Mouse (Mus musculus) forebrain, embryonic 15.5 days (tissue): Measurements from ENCODE around the gene Pou2f1. TPM values are rescaled to one million over a fixed set of nuclear protein-coding genes. Genes with fewer than 3 reads are reported as not detected.

Experiments
- ATAC-seq: fragments of 200-750 bp; cut with Nextera tagmentation; replicated peaks from 2 replicates; pipeline ENCODE4 v1.8.0; 2017; ENCODE audit warnings: mild to moderate bottlenecking, moderate TSS enrichment, moderate library complexity
- H3K27ac ChIP-seq: fragments of 300-500 bp; sonication (generic); replicated peaks from 2 replicates; pipeline ENCODE4 v1.5.1; 2015; ENCODE audit warnings: mild to moderate bottlenecking, inconsistent platforms
- H3K27me3 ChIP-seq: fragments of 300-500 bp; sonication (generic); 2 replicates; pipeline ENCODE4 v1.6.1; 2015; ENCODE audit warnings: inconsistent platforms
- H3K36me3 ChIP-seq: fragments of 300-500 bp; sonication (generic); 2 replicates; pipeline ENCODE4 v1.6.1; 2015; ENCODE audit warnings: mild to moderate bottlenecking, inconsistent platforms
- H3K4me1 ChIP-seq: fragments of 300-500 bp; sonication (generic); 2 replicates; pipeline ENCODE4 v1.6.1; 2015; ENCODE audit warnings: inconsistent platforms
- H3K4me2 ChIP-seq: fragments of 300-500 bp; sonication (generic); replicated peaks from 2 replicates; pipeline ENCODE4 v1.6.1; 2015; ENCODE audit warnings: mild to moderate bottlenecking, inconsistent platforms
- H3K4me3 ChIP-seq: fragments of 300-500 bp; sonication (generic); 2 replicates; pipeline ENCODE4 v1.5.1; 2015; ENCODE audit warnings: mild to moderate bottlenecking, inconsistent platforms
- H3K9ac ChIP-seq: fragments of 300-500 bp; sonication (generic); replicated peaks from 2 replicates; pipeline ENCODE4 v1.6.1; 2015; ENCODE audit warnings: mild to moderate bottlenecking, inconsistent platforms
- H3K9me3 ChIP-seq: fragments of 300-500 bp; sonication (generic); 2 replicates; pipeline ENCODE4 v1.6.1; 2016; ENCODE audit warnings: inconsistent platforms
- WGBS: fragments of 180-500 bp; shearing (Covaris S2); methylation state at CpG from one replicate; pipeline ENCODE4 v1.1.7; 2015; ENCODE audit warnings: mixed read lengths; 5-methylcytosine and 5-hydroxymethylcytosine counted together
- polyA plus RNA-seq: library from polyadenylated mRNA; unstranded; fragments of >200 nt; fragmentation: Nextera tagmentation; extraction: Ambion mirVana; gene quantifications from 2 replicates; pipeline ENCODE4 v1.2.1, GENCODE M21; 2015

Pou2f1 gene
- polyA plus RNA-seq, 1 experiment from 2014 or later = 21.9 TPM

- WGBS = 88% methylated on average over 3 of the region's 3 CpGs
- ATAC-seq = no peak
- Histone ChIP-seq H3K9ac (no peak overlapping the region), H3K4me3 (no peak overlapping the region), H3K27ac (no peak overlapping the region), H3K4me1 (peaks cover 24% of the 10 kb centered on the region), H3K9me3 (no peaks in the 10 kb centered on the region), H3K4me2 (no peak overlapping the region), H3K36me3 (0 out of 2 replicates have a peak, but pooled peaks cover 3% of the 10 kb centered on the region), H3K27me3 (no peaks in the 10 kb centered on the region)
Observed at GRCm38 (mm10) chr1:165969001-165969690, 33.3 kb downstream of the Pou2f1 start.

GRCm38 (mm10) chr1:165967027-165967654 is 35.3 kb downstream of the Pou2f1 start:
- H3K27me3 ChIP-seq = no peaks in the 10 kb centered on the region
- peak; percentile 64 for ATAC-seq
- H3K4me3 ChIP-seq = no peak overlapping the region
- H3K4me1 ChIP-seq = peaks cover 25% of the 10 kb centered on the region
- H3K9me3 ChIP-seq = no peaks in the 10 kb centered on the region
- H3K4me2 ChIP-seq = no peak overlapping the region
- 0 out of 2 replicates have a peak overlapping the region, but pooled peaks have one; percentile 32 for H3K27ac ChIP-seq
- 29% methylated on average over 4 of the region's 4 CpGs for WGBS
- H3K36me3 ChIP-seq = 0 out of 2 replicates have a peak, but pooled peaks cover 3% of the 10 kb centered on the region
- no peak overlapping the region for H3K9ac ChIP-seq

GRCm38 (mm10) chr1:165966156-165966914 is 36.1 kb downstream of the Pou2f1 start:
- Histone ChIP-seq H3K27ac (peak overlapping the region; percentile 87), H3K4me1 (peaks cover 27% of the 10 kb centered on the region), H3K27me3 (no peaks in the 10 kb centered on the region), H3K9me3 (no peaks in the 10 kb centered on the region), H3K4me2 (no peak overlapping the region; the same call in 1 of the 2 replicates), H3K9ac (no peak overlapping the region), H3K36me3 (0 out of 2 replicates have a peak, but pooled peaks cover 3% of the 10 kb centered on the region), H3K4me3 (no peak overlapping the region)
- WGBS = 6% methylated on average over 5 of the region's 5 CpGs
- peak; percentile 94 for ATAC-seq

GRCm38 (mm10) chr1:165961676-165962364 is 40.7 kb downstream of the Pou2f1 start:
- no peak overlapping the region for H3K4me3 ChIP-seq
- WGBS = 87% methylated on average over 6 of the region's 6 CpGs
- no peak overlapping the region for H3K9ac ChIP-seq
- no peaks in the 10 kb centered on the region for H3K27me3 ChIP-seq
- no peak overlapping the region for H3K4me2 ChIP-seq
- H3K9me3 ChIP-seq = no peaks in the 10 kb centered on the region
- H3K27ac ChIP-seq = no peak overlapping the region
- H3K4me1 ChIP-seq = peaks cover 35% of the 10 kb centered on the region
- no peaks in the 10 kb centered on the region for H3K36me3 ChIP-seq
- ATAC-seq = no peak

- H3K36me3 ChIP-seq = no peaks in the 10 kb centered on the region
- H3K9me3 ChIP-seq = no peaks in the 10 kb centered on the region
- H3K4me1 ChIP-seq = peaks cover 14% of the 10 kb centered on the region; the same call in 1 of the 2 replicates
- H3K4me2 ChIP-seq = no peak overlapping the region
- no peaks in the 10 kb centered on the region for H3K27me3 ChIP-seq
- H3K4me3 ChIP-seq = no peak overlapping the region
- H3K9ac ChIP-seq = no peak overlapping the region
- no peak for ATAC-seq
- no peak overlapping the region for H3K27ac ChIP-seq
Observed at GRCm38 (mm10) chr1:165958159-165958558, 44.3 kb downstream of the Pou2f1 start.

GRCm38 (mm10) chr1:165948214-165948813 is 54.2 kb downstream of the Pou2f1 start:
- Histone ChIP-seq H3K36me3 (no peaks in the 10 kb centered on the region), H3K9ac (no peak overlapping the region), H3K27me3 (no peaks in the 10 kb centered on the region), H3K4me3 (no peak overlapping the region), H3K4me1 (0 out of 2 replicates have a peak, but pooled peaks cover 6% of the 10 kb centered on the region), H3K4me2 (no peak overlapping the region), H3K9me3 (no peaks in the 10 kb centered on the region), H3K27ac (no peak overlapping the region)
- ATAC-seq = peak; percentile 61; the same call in 1 of the 2 replicates
- 3% methylated on average over 2 of the region's 2 CpGs for WGBS

- Histone ChIP-seq H3K27me3 (no peaks in the 10 kb centered on the region), H3K36me3 (no peaks in the 10 kb centered on the region), H3K27ac (no peak overlapping the region), H3K4me3 (no peak overlapping the region), H3K9me3 (no peaks in the 10 kb centered on the region), H3K4me2 (no peak overlapping the region), H3K9ac (no peak overlapping the region), H3K4me1 (0 out of 2 replicates have a peak, but pooled peaks cover 3% of the 10 kb centered on the region)
- WGBS = 91% methylated on average over 1 of the region's 1 CpGs
- ATAC-seq = no peak
Observed at GRCm38 (mm10) chr1:165943270-165943669, 59.2 kb downstream of the Pou2f1 start.

GRCm38 (mm10) chr1:165935466-165935818 is 67.0 kb downstream of the Pou2f1 start:
- Histone ChIP-seq H3K27me3 (no peaks in the 10 kb centered on the region), H3K9me3 (no peaks in the 10 kb centered on the region), H3K9ac (no peak overlapping the region), H3K27ac (peak overlapping the region; percentile 95), H3K4me2 (peak overlapping the region; percentile 24), H3K4me1 (peaks cover 44% of the 10 kb centered on the region), H3K36me3 (no peaks in the 10 kb centered on the region), H3K4me3 (no peak overlapping the region)
- 6% methylated on average over 2 of the region's 2 CpGs for WGBS
- ATAC-seq = no peak

GRCm38 (mm10) chr1:165934648-165935465 is 67.6 kb downstream of the Pou2f1 start:
- no peaks in the 10 kb centered on the region for H3K27me3 ChIP-seq
- H3K4me2 ChIP-seq = peak overlapping the region; percentile 48
- peak; percentile 98 for ATAC-seq
- H3K27ac ChIP-seq = peak overlapping the region; percentile 95
- WGBS = 6% methylated on average over 7 of the region's 7 CpGs
- no peaks in the 10 kb centered on the region for H3K9me3 ChIP-seq
- peak overlapping the region; percentile 38 for H3K4me3 ChIP-seq
- no peaks in the 10 kb centered on the region for H3K36me3 ChIP-seq
- peaks cover 47% of the 10 kb centered on the region for H3K4me1 ChIP-seq
- H3K9ac ChIP-seq = peak overlapping the region; percentile 30; the same call in 1 of the 2 replicates

GRCm38 (mm10) chr1:165933915-165934647 is 68.4 kb downstream of the Pou2f1 start:
- Histone ChIP-seq H3K27ac (peak overlapping the region; percentile 95), H3K27me3 (no peaks in the 10 kb centered on the region), H3K9ac (peak overlapping the region; percentile 32), H3K4me1 (peaks cover 47% of the 10 kb centered on the region), H3K4me2 (peak overlapping the region; percentile 48), H3K4me3 (peak overlapping the region; percentile 38), H3K9me3 (no peaks in the 10 kb centered on the region), H3K36me3 (no peaks in the 10 kb centered on the region)
- WGBS = 19% methylated on average over 5 of the region's 5 CpGs
- no peak for ATAC-seq
